Mouse (Mus musculus) kidney, adult 2 months (tissue): Measurements from ENCODE around the gene Ror1. TPM values are rescaled to one million over a fixed set of nuclear protein-coding genes. Genes with fewer than 3 reads are reported as not detected.

Experiments used
- DNase-seq: peaks from one replicate; pipeline ENCODE4 v3.0.0; 2021
- H3K27ac ChIP-seq: fragments of 200-500 bp; 2 replicates; pipeline ENCODE4 v1.5.1; 2012; ENCODE audit warnings: low read depth, low read length, control low read depth, inconsistent platforms; ENCODE audit not compliant: insufficient read depth
- H3K27me3 ChIP-seq: fragments of 200-500 bp; replicated peaks from 2 replicates; pipeline ENCODE4 v1.6.1; 2012; ENCODE audit warnings: mild to moderate bottlenecking, moderate library complexity, low read length, inconsistent platforms; ENCODE audit not compliant: control insufficient read depth, insufficient read depth
- H3K36me3 ChIP-seq: fragments of 200-500 bp; 2 replicates; pipeline ENCODE4 v1.6.1; 2012; ENCODE audit warnings: mild to moderate bottlenecking, moderate library complexity, low read length, inconsistent platforms; ENCODE audit not compliant: control insufficient read depth, insufficient read depth
- H3K4me1 ChIP-seq: fragments of 200-500 bp; 2 replicates; pipeline ENCODE4 v1.6.1; 2011; ENCODE audit warnings: low read length; ENCODE audit not compliant: control insufficient read depth, insufficient read depth
- H3K4me3 ChIP-seq: fragments of 200-500 bp; 2 replicates; pipeline ENCODE4 v1.5.1; 2011; ENCODE audit warnings: mild to moderate bottlenecking, low read depth, low read length, control low read depth; ENCODE audit not compliant: insufficient read depth
- CTCF ChIP-seq: fragments of 200-500 bp; conservative IDR thresholded peaks from 2 replicates; pipeline ENCODE4 v1.5.1; 2011; ENCODE audit warnings: low read depth, mild to moderate bottlenecking, control low read depth, low read length, moderate library complexity, mixed read lengths; ENCODE audit not compliant: insufficient read depth, insufficient read length
- POLR2A ChIP-seq: fragments of 200-500 bp; IDR thresholded peaks from one replicate; pipeline ENCODE4 v1.6.1; 2011; ENCODE audit warnings: low read depth, low read length, control low read depth
- WGBS: fragments of 180-500 bp; shearing (Covaris S2); methylation state at CpG from one replicate; pipeline ENCODE4 v1.1.7; 2018; 5-methylcytosine and 5-hydroxymethylcytosine counted together
- polyA plus RNA-seq: library from polyadenylated mRNA; depleted of rRNA; stranded (reverse); fragments of >200 nt; gene quantifications from 2 replicates; pipeline ENCODE4 v1.2.3, GENCODE M21; 2012

Gene Ror1
- polyA plus RNA-seq, 1 experiment = 2.2 TPM

GRCm38 (mm10) chr4:100132261-100132660 is 36.7 kb downstream of the Ror1 start:
- no peaks in the 10 kb centered on the region for H3K36me3 ChIP-seq
- H3K4me1 ChIP-seq = peaks cover 15% of the 10 kb centered on the region; the same call in 1 of the 2 replicates
- TF ChIP-seq CTCF (no peak), POLR2A (no peak)
- 0 out of 2 replicates have a peak, but pooled peaks cover 1% of the 10 kb centered on the region for H3K27me3 ChIP-seq
- DNase-seq = peak; percentile 62
- H3K4me3 ChIP-seq = no peak overlapping the region
- 74% methylated on average over 3 of the region's 3 CpGs for WGBS
- no peak overlapping the region for H3K27ac ChIP-seq

GRCm38 (mm10) chr4:100136046-100136445 is 40.5 kb downstream of the Ror1 start:
- no peak for TF ChIP-seq CTCF
- TF ChIP-seq POLR2A = no peak
- Histone ChIP-seq H3K27ac (no peak overlapping the region), H3K27me3 (0 out of 2 replicates have a peak, but pooled peaks cover 1% of the 10 kb centered on the region), H3K4me3 (no peak overlapping the region), H3K36me3 (no peaks in the 10 kb centered on the region), H3K4me1 (peaks cover 12% of the 10 kb centered on the region; the same call in 1 of the 2 replicates)
- peak; percentile 59 for DNase-seq
- WGBS = 64% methylated on average over 4 of the region's 4 CpGs

DNA sequence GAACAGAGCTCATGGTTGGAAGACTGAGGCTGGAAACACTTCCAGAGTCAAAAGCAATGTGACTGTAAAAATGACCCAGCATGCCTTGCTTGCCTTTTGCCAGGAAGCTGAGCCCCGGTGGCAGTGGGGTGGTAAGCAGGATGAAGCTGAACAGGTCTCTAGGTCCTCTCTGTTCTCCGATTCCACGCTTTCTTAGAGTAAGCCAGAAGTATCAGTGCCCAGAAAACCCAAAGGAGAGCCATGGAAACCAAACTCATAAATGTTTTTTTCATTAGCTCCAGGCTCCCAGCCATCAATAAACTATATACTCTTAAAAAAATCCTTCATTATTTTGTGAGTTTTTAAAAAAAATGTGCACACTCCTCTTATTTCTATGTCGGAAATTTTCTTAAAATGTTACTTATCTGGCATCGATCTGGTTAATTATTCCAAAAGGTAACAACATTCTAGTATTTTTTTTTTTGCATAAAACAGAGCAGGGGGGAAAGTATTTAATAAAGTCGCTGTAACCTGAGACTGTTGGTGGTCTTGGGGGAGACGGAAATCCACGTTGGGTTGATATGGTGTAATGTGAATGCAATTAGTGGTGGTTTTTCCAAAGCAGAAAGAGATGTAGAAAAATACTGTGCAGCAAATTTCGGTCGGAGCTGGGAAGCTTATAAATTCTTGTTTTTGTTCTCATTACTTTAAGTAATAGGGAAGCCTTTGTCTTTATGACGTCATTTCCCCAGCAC is 41.7 kb downstream of the Ror1 start:
- Histone ChIP-seq H3K27me3 (0 out of 2 replicates have a peak, but pooled peaks cover 1% of the 10 kb centered on the region), H3K27ac (no peak overlapping the region), H3K36me3 (no peaks in the 10 kb centered on the region), H3K4me3 (no peak overlapping the region), H3K4me1 (peaks cover 12% of the 10 kb centered on the region; the same call in 1 of the 2 replicates)
- no peak for TF ChIP-seq CTCF
- TF ChIP-seq POLR2A = no peak
- WGBS = 80% methylated on average over 11 of the region's 11 CpGs
- no peak for DNase-seq

- TF ChIP-seq POLR2A (no peak), CTCF (no peak)
- no peaks in the 10 kb centered on the region for H3K36me3 ChIP-seq
- H3K4me3 ChIP-seq = no peak overlapping the region
- H3K27ac ChIP-seq = no peak overlapping the region
- DNase-seq = no peak
- 66% methylated on average over 2 of the region's 2 CpGs for WGBS
- H3K4me1 ChIP-seq = peaks cover 3% of the 10 kb centered on the region; the same call in 1 of the 2 replicates
- H3K27me3 ChIP-seq = 0 out of 2 replicates have a peak, but pooled peaks cover 1% of the 10 kb centered on the region
Observed at GRCm38 (mm10) chr4:100141626-100142025, 46.0 kb downstream of the Ror1 start.

GRCm38 (mm10) chr4:100144744-100145143 is 49.2 kb downstream of the Ror1 start:
- Histone ChIP-seq H3K27me3 (no peaks in the 10 kb centered on the region), H3K27ac (no peak overlapping the region), H3K4me1 (no peaks in the 10 kb centered on the region), H3K36me3 (no peaks in the 10 kb centered on the region), H3K4me3 (no peak overlapping the region)
- WGBS = 82% methylated on average over 4 of the region's 4 CpGs
- no peak for DNase-seq
- TF ChIP-seq CTCF (no peak), POLR2A (no peak)

DNA sequence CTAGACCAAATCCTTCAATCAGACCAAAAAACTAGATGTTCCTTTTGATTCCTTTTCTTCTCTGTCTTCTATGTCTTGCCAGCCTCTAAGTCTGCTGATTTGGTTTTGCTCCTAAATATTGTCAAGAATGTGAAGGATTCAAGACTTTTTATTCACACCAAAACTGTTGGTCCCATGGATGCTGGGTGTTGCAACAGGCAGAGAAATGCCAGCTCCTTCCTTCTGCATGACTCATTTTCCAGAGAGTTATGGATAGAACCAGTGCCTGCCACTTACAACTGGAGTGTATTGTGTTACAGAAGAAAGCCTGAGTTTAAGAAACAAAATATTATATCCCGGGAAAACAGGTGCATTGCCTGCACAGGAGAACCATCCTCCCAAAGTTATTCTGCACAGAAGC is 55.2 kb downstream of the Ror1 start:
- Histone ChIP-seq H3K27ac (no peak overlapping the region), H3K27me3 (no peaks in the 10 kb centered on the region), H3K4me3 (no peak overlapping the region), H3K36me3 (no peaks in the 10 kb centered on the region), H3K4me1 (peaks cover 5% of the 10 kb centered on the region; the same call in 1 of the 2 replicates)
- WGBS = 74% methylated on average over 1 of the region's 1 CpGs
- TF ChIP-seq POLR2A = no peak
- TF ChIP-seq CTCF = no peak
- DNase-seq = no peak

DNA sequence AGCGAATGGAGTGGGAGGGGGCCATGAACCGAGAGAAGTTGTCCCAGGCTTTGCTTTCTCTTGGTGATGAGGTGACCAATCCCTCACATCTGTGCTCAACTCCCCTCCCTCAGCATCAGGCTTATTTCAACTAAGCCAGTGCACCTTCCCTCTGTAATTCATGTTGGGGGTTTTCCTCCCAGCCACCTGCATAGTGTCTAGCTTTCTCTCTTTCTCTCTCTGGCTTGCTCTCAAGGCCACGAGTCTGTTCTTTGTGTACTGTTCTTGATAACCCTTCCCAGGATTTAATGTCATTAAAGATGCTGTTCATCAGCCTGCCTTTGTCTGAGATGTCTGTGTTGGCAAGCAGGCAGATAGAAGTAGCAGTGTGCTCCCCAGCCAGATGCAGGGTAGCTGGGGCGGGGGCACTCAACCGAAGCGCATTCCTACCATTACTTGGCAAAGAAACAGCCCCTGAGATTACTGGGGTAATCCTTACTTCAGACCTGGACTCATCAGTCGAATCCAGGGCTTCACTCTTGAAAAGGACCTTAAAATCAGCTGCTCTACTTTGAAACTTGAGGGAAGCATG is 59.1 kb downstream of the Ror1 start:
- 49% methylated on average over 7 of the region's 7 CpGs for WGBS
- no peaks in the 10 kb centered on the region for H3K36me3 ChIP-seq
- TF ChIP-seq POLR2A = no peak
- no peak for TF ChIP-seq CTCF
- no peaks in the 10 kb centered on the region for H3K27me3 ChIP-seq
- peaks cover 7% of the 10 kb centered on the region; the same call in 1 of the 2 replicates for H3K4me1 ChIP-seq
- DNase-seq = peak; percentile 47
- H3K27ac ChIP-seq = no peak overlapping the region
- no peak overlapping the region for H3K4me3 ChIP-seq
